Mouse (Mus musculus): ENCODE data around the gene Trio. TPM values are rescaled to one million over a fixed set of nuclear protein-coding genes. Genes with fewer than 3 reads are reported as not detected.

Trio gene
- total RNA-seq (2021) = 100 to 1,000 TPM; 159 to 162 TPM
- long read RNA-seq, experiment 1, partial matches to known transcripts = 7 of 16 reads
- long read RNA-seq, experiment 1, other reads (novel, unspliced or antisense) = 9 of 16 reads
- long read RNA-seq, experiment 2, partial matches to known transcripts = 16 of 24 reads
- long read RNA-seq, experiment 2, other reads (novel, unspliced or antisense) = 8 of 24 reads

DNA sequence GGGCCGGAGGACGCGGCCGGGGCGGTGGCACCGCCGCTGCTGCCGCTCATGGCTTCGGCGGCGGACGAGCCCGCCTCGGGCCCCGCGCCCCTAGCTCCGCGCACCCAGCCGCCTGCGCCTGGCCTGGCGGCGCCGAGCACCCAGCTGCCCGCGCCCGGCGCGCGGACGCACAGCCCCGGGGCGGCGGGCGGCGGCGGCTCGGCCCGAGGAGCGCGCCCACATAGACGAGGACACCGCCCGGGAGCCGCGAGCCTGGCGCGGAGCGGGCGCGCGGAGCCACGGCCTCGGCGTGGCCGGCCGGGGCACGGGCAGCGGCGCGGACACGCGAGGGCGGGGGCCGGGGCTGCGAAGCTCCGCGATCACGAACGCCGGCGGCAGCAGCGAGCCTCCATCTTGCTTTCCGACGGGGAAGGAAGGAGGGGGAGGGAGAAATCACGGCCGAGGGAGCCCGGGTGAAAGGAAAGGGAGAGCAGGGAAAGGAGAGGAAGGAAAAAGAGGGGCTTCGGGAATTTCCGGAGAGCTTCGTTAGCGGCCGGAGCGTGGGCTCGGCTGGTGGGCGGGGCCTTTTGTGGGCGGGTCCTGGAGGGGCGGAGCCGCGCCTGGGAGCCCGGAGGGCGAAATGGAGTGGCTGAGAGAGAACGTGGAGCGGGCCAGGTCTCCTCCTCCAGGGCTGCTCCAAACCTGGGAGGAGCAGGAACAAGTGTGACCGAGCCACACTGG lies at the start of gene Trio:
Trio (minus strand) TSS at position 402 of the 720 bp plus-strand sequence.
- peak; percentile 96 to 98 for DNase-seq (ENCODE audit: low spot score in 2 of 2)

DNA sequence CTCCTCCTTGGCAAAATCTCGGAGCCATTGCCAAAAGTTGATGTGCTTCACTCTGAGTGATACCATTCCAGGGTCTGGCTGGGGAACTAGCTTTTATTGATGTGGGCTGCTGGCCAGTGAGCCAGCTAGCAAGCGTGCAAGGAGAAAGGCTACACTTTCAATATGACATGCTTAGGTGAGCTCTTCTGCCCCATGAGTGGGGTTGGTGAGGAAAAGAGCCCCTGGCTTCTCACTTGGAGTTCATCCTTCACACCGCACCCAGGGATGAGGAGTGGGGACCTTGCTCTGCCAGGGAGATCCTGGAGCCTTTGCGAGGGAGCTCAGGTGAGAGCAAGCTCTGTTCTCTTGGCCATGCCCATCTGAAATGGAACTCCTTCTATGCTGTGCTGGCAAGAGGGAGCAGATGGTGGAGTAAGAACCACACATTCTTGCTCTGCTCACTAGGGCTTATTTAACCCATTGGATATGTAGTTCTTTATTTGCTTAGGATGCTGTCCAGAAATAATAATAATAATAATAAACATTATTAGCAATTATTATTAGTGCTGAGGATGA lies 48.8 kb upstream of the Trio start:
- no peak for DNase-seq (ENCODE audit: low spot score in 2 of 2)

DNA sequence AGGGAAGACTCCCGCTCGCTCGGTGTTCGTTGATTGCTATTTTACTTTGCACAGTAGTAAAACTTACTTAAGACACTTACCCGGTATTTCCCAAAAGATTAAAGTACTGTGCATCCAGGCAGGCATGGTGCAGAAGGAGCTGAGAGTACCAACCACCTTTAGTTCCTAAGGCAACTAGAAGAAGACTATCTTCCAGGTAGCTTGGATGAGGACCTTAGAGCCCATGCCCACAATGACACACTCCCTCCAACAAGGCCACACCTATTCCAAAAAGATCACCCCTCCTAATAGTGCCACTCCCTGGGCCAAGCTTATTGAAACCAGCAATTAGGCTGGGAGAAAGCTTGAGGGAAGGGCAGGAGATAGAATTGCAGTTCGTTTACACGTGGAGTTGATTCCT lies 46.0 kb upstream of the Trio start:
- DNase-seq (ENCODE audit: low spot score in 2 of 2) = no peak

DNA sequence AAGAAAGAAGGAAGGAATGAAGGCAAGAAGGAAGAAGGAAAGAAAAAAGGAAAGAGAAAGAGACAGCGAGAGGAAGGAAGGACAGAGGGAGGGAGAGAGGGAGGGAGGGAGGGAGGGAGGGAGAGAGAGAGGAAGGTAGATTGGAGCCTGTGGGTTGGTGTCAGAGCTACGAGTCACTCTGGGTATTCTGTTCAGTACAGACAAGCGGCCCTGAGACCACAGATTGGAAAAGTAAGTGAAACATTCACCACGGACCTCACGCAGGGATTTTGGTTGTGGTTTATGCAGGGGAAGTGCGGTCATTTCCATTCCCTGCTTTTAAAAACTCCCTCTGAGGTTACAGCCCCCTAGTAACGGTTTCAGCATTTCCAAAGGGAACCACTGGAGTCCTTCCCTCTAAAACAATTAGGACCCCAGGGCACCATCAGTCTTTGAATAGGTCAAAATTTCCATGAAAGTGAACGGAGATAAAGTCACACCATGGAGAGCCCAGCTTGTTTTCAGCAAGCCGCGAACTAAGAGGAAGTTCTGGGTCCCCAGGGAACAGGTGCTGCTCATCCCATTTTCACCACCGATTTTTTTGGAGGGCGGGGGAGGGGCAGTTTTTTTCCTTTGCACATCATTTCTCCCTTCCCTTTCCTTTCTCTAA lies 45.2 kb upstream of the Trio start:
- no peak for DNase-seq (ENCODE audit: low spot score in 2 of 2)

DNA sequence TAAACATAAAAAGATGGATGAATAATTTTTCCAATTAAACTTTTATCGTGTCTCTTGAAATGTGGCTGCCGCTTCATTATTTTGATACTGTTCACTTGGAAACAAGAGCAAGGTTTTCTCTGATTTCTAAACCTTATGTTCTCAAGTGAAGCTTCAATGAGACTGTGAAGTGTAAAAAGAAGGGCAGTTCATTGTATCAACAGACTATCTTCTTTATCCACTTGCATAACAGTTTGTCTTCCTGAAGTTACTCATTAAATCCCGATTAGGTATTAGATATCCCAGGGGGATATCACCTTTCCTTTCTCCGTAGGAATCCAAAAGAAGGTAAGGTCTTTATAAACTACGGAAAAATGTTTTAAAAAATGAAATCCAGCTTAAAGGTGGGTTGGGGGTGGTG lies 44.6 kb upstream of the Trio start:
- DNase-seq (ENCODE audit: low spot score in 2 of 2) = no peak

DNA sequence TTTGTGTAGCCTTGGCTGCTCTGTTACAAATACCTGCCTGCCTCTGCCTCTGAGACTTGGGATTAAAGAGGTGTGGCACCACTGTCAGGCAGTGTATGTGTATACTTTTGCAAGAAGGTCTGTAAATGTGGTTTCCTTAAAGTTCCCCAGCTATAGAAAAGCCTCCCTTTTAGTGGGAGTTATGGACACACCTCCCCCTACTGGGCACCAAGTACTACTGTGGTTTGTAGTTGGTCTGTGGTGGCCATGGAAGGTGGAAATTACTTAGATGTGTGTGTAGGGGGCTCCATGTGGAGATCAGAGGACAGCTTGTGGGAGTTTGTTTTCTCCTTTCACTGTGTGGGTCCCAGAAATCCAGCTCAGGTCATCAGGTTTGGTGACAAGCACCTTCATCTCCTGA lies 41.7 kb upstream of the Trio start:
- DNase-seq (ENCODE audit: low spot score in 2 of 2) = no peak

DNA sequence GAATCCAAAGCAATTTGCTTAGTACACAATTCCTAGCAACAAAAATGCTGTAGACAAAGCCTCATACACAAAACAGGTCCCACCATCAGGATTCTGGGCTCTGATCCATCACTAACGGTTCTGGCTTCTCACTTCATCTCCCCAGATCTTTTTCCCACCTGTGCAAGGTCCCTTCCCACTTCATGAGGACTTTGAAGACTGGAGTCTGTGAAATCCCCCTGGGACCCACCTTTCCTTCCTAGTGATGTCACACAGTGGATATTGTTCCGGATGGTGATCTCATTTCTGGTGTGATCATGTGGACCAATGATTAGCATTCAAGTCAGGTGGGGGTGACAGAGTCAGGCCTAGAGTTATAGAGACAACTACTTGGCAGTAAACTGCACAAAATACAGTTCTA lies 40.8 kb upstream of the Trio start:
- DNase-seq (ENCODE audit: low spot score in 2 of 2) = no peak

DNA sequence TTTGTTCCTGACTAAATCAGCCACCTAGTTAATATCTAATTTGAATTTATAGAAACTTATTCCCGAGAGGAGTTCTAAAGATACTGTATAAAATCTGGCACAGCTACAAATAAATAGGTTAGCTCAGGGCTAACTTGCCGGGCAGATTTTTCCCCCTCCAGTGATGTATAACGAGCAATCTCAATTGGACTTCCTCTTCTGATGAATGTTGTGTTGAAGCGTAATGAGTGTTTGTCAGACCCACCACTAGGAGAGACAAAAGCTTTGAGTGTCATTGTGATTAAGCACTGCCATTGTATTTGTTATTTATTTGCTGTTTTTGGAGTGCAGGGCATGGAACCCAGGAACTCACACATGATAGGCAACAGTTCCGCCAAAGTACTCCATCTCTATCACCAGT lies 39.9 kb upstream of the Trio start:
- no peak for DNase-seq (ENCODE audit: low spot score in 2 of 2)

DNA sequence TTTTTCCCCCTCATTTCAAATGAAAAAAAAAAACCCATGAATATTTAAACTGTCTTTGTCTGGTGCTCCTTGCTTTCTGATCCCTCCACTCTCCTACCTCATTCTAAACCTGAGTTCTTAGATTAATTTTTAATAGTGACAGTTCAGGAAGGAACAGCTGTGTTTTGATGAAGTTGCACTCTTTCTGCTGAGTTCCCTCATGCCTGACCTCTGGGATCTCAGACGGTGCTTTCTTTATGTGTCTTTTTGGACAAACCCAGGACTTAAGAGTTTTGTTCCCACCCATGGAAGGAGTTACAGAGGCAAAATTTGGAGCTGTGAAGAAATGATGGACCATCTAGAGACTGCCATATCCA lies 39.1 kb upstream of the Trio start:
- no peak for DNase-seq (ENCODE audit: low spot score in 2 of 2)

DNA sequence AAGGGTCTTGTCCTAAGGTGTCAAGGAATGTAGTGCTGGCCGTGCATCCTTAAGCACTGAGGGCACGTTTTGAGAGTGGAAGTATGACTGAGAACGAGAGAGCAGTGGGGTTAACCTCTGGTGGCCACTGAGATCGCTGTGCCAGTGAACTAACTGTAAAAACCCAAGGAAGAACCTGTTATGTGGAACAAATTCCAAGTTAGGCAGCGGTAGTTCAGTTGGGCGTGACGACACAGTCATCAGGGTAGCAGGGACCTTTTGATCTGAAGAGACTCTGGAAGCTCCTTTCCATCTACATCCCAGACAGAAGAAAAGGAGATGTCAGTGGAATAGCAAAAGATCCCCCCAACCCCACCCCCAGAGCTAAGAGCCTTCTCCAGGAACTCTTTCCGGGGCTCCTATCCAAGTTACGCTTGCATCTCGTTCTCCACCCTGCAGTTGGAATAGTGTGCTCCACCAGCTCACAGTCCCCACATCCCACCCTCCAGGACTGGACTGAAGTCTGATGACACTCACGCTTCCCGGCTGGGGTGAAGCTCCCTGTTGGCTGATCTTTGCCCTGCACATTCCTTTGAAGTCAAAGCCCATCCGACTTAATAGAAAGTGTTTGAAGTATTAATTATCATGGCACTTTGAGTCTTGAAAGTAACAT lies 38.6 kb upstream of the Trio start:
- no peak for DNase-seq (ENCODE audit: low spot score in 2 of 2)

DNA sequence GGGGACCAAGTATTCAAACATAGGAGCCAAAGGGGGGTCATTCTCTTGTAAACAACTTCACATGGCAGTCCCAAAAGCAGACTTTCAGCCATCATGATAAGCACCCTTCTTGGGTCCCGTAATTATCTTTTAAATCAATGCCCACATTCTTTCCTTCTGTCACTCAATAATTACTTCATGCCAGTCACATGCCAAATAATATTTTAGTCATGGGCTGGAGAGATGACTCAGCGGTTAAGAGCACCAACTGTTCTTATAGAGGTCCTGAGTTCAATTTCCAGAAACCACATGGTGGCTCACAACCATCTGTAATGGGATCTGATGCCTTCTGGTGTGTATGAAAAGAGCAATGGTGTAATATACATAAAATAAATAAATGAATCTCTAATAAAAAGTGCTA lies 37.8 kb upstream of the Trio start:
- no peak for DNase-seq (ENCODE audit: low spot score in 2 of 2)

DNA sequence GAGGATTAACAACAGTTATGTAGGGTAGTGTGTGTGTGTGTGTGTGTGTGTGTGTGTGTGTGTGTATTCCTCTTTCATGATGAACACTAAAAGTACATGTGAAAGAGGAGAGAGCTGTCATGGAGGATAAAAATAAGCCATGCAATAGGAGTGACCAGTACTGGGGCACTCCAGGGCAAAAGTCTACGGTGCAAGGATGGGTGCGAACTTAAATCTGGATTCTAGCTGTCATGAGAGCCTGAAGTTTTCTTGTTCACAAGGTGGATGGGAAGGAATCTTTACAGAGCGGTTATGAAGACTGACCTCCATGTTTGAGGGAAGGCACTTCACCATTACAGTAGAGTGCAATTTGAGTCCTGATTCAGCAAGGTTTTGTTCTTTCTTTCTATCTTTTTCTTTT lies 36.4 kb upstream of the Trio start:
- no peak for DNase-seq (ENCODE audit: low spot score in 2 of 2)

DNA sequence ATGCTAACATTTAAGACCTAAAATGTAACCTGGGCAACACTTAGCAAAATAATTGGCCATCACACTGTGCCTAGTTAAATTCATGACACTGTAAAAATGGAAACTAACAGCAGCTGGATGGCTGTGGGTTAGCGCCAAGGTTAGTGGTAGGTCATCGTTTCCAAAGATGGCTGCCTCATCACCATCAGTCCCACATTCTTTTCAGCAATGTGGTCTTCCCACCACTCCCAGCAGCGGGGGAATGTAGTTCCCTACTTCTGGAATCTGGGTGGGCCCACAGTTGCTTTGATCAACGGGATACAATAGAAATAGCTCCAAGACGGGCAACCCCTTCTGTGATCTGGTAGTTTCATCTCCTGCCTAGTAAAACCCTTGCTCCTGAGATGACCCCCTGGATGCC lies 35.3 kb upstream of the Trio start:
- no peak for DNase-seq (ENCODE audit: low spot score in 2 of 2)

DNA sequence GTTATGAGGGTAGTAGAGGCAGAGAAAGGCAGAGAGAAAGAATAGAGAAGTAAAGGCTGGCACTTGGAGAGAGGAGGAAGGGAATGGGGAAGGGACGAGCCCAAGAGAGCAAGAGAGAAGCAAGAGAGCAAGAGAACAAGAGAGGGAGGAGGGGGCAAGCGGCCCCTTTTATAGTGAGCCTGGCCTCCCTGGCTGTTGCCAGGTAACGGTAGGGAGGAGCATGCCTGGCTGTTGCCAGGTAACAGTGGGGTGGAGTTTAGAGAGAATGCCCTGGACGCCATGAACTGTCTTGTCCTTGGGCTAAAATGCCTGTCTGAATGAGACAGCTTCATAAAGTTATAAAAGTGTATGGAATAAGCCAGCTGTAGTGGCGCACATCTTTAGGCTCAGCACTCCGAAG lies 34.8 kb upstream of the Trio start:
- DNase-seq (ENCODE audit: low spot score in 2 of 2) = no peak

DNA sequence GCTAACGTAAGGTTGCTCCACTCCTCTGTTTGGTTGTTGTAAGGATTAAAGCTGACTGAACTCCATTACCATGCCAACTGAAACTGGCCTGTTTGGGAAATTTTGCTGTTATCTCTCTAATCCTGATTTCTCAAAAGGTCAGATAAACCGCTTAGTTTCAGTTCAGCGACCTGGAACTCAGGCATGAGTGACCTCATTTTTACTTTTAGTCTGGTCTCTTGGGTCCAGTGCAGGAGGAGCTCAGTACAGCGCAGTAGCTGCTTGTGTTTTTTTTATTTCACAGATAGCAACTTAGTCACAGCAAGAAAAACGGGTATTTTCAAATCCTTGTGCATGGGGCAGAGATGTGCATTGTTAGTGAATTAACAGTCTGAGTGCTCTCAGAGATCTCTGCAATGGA lies 31.9 kb upstream of the Trio start:
- no peak for DNase-seq (ENCODE audit: low spot score in 2 of 2)

DNA sequence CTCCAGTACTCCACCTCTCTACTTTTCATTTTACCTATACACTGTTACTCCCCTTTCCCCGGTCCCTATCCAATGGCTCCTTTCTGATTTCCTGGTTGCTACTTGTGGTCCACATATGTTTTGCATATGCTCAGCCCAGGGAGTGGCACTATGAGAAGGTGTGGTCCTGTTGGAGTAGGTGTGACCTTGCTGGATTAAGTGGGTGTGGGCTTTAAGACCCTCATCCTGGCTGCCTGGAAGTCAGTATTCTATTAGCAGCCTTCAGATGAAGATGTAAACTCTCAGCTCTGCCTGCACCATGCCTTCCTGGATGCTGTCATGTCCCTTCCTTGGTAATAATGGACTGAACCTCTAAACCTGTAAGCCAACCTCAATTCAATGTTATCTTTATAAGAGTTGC lies 29.1 kb upstream of the Trio start:
- DNase-seq (ENCODE audit: low spot score in 2 of 2) = no peak

DNA sequence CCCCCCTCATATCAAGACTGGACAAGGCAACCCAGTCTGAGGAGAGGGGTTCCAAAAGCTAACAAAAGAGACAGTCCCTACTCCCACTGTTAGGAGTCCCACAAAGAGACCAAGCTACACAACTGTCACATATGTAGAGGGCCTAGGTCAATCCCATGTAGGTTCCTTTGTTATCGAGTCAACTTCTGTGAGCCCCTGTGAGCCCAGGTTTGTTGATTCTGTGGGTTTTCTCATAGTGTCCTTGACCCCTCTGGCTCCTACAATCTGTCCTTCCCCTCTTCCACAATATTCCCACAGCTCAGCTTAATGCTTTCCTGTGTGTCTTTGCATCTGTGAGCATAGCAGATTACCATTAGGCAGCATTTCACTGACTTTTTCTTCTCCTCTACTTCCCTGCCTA lies 28.5 kb upstream of the Trio start:
- DNase-seq (ENCODE audit: low spot score in 2 of 2) = no peak

DNA sequence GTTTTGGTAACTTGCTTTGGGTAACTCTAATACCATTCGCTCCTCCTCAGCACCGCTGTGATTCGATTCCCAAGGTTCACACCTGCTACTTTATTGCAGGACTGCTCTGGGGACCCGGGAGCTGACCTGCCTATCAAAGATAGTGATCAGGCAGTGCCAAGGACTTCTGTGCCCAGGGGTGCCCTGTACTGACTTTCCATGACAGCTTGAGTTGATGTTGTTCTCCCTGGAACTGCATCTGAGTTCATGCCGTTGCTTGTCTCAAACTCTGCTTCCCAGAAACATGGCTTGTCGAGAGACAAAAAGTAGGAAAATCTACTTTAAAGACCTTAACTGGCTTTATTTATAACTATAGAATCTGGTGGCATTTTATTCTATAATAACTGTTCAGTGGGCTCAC lies 27.6 kb upstream of the Trio start:
- no peak for DNase-seq (ENCODE audit: low spot score in 2 of 2)

DNA sequence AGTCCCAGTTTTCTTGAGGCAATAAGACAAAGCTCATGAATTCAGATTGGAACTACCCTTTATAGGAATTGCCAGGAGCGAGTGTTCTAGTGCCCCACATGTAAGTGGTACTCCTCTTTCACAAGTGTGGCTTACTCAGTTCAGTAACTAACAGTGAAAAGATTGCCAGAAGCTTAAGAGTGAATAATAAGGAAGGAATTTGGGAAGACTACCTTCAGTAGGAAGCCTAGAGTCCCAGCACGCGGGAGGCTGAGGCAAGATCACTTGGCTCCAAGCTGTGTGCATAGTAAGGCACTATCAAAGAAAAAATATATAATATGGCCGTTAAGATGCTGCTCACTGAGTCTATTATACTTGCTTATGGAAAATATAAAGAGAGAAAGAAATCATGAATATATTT lies 26.2 kb upstream of the Trio start:
- DNase-seq (ENCODE audit: low spot score in 2 of 2) = no peak

DNA sequence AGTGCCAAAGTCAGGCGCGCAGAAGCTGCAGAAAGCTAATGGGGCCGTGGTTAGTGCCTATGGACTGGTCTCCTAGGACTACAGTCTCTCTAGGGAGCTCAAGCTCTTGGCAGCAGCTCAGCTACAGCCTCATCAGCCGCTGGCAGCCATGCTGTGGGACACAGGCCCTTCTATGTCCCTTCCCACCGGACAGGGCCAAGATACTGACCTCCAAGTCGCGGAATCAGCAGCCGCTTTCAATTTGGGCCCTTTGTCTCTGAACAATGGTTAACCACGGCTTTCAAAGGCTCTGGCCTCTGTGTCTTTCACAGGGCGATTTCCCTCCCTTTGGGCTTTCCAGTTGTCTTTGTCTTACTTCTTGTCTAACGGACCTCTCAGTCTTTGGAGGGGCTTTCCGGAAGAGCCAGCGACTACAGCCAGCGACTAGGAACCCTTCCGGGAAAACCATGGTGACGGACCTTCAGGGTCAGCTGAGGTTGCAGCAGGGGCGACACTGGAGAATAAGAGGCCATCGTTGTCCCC lies 25.5 kb upstream of the Trio start:
- peak; percentile 27 to 49 for DNase-seq (ENCODE audit: low spot score in 2 of 2)

DNA sequence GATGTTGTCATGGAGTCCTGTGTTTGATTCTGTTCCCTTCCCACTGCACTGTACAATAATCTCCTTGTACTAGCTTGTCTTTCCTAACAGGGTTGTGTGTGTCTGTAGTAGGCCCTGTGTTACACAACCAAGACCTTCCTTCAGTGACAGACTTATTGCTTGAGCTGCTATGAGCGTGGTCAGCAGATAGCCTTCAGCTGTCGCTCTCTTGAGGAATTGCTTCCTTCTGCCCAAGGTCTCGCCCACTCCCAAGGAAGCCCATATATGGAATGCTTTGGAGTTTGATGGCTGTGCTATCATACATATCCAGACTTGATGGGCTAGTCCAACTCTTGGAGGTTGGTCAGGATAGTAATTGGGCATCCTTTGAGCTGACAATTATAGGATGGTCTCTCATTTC lies 22.1 kb upstream of the Trio start:
- DNase-seq (ENCODE audit: low spot score in 2 of 2) = no peak

All from gastrocnemius, postnatal 4 days (tissue).